Mouse (Mus musculus): ENCODE data around the gene Nell1.

Gene Nell1

DNA sequence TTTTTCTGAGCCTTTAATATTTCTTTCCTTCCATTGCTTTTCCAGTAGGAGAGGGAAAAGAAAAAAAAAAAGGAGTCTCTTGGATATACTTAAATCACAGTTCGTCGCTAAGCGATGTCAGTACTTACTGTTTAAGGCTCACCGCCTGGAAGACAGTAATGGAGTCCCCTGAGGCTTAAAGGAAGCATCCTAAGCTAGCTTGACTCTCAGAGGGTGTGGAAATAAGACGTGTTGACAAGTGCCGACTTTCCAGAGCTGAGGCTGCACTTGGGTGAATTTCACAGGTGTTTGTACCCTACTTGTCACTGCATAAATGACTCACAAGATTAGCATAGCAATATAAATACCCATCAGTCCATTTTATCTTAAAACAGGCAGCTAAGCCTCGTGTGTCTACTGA is 599.2 kb downstream of the Nell1 start:
- WGBS, result 53% methylated on average over 7 of the region's 7 CpGs

DNA sequence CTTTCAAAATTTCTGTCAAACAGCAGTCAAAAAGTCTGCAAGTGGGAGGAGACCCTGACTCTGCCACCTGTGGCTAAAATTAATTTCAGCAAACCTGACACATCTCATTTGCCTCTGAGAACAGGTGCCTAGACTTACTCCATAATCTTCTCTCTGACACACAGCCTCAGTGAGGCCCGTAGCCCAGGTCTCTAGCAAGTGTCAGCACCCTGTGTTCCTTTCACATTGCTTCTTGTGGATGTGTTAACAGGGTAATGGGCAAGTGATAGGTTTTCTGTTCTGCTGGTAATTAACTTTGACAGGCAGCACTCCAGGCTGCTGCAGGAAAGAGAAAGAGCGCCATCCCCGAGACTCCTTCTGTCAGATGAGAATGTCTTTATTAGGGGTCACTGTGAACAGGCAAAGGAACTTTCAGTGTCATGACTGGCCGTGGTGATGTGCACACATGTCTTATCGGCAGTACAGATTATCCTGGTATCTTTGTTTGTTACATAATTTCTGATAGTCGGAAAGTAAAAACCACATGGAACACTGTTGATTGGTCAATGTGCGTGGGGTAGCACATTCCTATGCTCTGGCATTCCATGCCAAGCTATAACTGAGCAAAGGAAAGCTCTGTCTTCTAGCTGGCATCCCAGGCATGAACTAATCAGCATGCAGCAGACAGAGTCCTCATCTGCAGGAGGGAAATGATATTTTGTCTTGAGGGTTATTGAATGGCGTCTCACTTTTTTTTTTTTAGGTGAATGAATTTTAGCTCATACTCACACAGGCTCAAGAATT is 614.2 kb downstream of the Nell1 start:
- WGBS, result 81% methylated on average over 8 of the region's 8 CpGs

DNA sequence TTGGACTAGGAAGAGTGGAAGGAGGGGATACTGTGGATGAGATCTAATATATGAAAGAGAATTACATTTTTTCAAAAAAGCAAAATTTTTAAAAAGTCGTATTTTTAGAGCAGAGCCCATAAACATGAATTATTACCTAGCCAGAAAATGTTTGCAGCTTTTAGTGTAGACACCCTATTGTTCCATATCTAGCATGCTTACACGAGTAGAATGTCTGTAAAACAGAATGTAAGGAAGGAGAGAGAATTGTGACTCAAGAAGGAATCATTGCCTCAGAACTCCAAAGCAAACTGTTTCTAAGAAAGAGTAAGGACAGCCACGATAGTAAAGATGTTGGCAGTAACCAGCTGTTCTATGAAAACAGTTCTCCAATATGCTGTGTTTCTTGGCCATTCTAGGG is 624.2 kb downstream of the Nell1 start, which contains the start of gene 4933405O20Rik:
Gene 4933405O20Rik, plus strand, starts transcription at position 301 of the 400 bp plus-strand sequence.
- 66% methylated on average over 3 of the region's 3 CpGs for WGBS

DNA sequence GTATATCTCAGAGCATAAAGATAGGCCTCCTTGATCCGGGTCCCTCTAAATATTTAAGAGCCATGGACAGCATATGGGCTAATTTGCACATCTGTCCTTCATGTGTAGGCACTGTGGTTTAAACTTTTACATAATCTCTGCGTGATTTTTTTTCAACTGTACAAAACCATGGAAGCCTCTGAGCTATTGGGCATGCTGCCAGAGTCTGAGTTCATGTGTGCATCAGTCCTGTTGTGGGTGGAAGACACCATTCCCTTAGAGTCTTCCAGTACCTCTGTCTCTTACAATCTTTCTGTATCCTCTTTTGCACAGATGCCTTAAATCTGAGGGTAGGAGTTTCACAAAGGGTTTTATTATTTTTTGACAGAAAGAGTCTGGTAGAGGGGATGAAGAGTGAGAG is 639.4 kb downstream of the Nell1 start:
- 41% methylated on average over 2 of the region's 2 CpGs for WGBS

DNA sequence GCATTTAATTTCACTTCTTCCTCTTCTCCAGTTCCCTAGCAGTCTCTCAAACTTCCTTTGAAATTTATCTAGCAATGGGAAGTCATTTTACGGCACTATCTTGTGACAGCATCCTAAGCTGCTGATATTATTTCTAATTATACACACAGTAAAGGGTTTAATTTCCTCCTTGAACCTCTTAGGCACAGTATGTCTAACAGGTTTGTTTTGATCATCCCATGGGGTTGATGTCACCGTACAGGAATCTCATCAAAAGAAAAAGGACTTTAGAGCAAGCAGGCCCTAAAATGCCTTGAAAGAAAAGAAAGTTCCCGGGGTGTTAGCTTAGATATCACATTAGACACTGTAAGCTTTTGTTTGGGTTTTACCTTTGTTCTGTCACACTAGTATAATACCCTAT is 654.5 kb downstream of the Nell1 start:
- 66% methylated on average over 3 of the region's 3 CpGs for WGBS

DNA sequence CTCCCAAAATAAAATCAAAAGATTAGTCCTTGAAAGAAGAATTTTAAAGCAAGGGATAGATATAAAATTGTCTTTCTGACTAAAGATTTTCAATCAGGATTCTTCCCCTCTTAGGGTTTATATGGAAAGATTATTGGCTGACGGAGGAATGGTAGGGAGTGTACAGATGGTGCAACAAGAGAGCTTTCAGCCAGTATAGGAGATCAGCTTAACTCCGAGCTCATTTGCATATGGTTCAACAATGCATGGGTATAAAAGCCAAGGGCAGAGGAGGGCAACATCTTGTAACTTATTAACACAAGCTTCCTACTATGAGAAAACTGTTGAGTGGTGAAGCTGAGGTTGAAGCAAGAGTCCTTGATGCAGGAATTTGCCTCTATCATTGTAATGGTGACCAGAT is 658.5 kb downstream of the Nell1 start:
- WGBS, result 71% methylated on average over 2 of the region's 2 CpGs

DNA sequence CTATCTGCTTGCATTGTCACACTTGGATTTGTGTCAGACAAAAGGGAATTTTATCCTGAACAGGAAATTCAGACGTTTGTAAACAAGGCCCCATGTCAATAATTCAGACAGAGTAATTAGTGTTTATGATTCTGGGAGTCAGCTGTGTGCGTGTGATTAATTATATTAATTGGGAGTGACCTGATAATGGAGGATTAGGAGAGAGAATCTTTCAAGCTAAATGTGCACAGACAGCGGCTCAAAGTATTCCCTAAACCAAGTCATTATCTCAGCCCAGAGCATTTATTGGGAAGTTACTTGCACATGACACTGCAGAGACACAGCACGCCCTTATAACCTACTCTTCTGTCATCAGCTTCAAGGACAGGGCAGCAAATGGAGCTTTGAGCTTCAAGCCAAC is 697.6 kb downstream of the Nell1 start:
- WGBS, result 63% methylated on average over 4 of the region's 4 CpGs

DNA sequence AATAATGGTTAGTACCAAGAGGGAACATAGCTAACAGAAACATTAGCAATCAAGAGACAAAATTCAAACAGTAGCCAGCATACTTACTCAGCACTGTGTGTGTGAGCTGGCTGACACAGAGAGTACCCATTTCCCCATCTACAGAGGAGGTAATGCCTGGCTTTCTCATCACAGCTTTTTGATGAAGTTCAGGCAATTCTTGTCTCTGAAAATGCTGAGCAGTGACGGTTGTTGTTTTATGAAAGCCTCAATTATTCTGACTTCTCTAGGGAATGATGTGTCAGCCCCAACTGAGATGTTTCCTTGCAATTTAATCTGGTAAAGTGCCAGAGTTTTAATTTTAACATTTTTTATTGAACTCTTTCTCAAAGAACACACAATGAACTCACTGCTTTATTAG is 700.8 kb downstream of the Nell1 start:
- WGBS, result 45% methylated on average over 1 of the region's 1 CpGs

DNA sequence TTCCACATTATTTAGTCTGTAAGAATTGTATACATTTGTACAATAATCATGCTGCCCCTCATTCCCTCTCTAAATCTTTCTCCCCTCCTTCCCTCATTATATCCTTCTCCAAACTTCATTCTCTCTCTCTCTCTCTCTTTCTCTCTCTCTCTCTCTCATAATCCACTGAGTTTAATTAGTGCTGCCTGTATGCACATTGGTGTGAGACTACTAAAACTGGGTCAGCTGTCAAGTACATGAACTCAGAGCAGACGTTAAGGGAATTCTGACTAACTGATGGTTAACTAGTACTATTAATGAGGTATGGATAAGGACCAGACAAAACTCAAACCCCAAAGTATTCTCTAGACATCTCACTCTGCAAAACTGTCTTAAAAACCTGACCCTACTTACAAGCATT is 702.8 kb downstream of the Nell1 start:
- WGBS, result 57% methylated on average over 1 of the region's 1 CpGs

DNA sequence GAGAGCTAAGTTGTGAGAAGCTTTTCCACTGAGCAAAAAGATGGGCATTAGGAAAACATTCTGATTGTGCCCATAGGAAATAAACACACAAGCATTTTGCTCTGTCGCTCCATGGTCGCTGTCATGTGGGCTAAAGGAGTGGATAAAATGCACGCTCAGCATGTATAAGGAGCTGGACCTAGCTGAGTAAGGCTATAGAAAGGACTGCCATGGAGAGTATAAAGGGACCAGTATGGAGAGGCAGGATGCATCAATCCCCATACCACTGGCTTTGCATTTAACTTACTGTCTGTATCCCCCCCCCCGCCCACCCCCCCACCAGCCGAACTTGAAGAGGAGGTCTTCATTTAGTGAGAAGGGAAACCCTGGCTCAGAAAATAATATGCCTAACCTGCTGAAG is 711.7 kb downstream of the Nell1 start:
- 82% methylated on average over 5 of the region's 5 CpGs for WGBS

DNA sequence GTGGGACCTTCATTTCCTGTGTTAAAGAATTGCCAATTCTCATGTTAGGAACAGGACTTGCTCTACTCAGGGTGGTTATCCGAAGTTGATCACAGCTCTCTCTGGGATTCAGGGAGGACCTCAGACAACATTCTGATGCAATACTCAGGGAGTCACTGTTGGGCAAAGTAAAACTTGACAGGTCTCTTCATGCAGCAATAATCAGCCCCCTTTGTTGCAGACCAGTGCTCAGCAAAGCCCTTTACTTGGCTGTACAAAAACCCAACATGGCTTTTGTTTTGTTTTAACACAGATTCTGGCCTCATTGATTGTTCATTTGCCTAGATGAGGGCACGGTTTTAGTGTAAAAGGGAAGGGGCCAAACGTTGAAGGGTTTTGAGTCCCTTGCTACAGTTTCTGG is 750.5 kb downstream of the Nell1 start:
- 53% methylated on average over 3 of the region's 3 CpGs for WGBS

DNA sequence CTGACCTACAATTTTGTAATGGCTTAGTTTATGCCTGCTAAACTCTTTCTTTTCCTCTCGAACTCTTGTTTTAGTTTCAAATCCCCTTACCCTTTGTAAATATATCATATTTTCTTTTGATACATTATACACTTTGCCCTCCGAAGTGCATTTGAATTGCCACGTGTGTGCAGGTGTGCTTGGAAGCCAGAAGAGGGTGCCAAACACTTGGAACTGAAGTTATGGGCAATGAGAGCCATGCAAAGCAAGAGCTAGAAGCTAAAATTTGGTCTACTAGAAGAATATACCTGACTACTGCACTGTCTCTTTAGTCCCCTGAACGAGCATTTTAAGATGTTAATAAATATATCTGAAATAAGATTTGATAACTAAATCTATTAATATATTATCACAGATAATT is 756.3 kb downstream of the Nell1 start:
- WGBS, result 60% methylated on average over 4 of the region's 4 CpGs

DNA sequence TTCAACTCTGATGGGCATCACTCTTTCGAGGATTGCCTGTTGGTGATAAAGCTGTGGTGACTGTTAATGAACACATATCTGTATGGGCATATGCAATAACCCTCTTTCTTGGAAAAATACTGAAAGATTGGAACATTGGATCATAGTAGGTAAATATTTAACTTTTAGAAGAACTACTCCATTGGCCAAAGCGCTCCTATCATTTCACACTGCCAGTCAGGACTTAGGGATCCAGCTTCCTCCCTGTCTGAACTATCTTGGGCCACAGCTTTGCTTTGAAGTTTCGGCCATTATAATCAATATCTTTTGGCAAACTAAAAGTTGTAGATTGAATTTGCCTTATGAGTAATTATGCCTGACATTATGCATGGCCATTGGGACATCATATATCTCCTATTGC is 780.9 kb downstream of the Nell1 start:
- WGBS, result 87% methylated on average over 3 of the region's 3 CpGs

DNA sequence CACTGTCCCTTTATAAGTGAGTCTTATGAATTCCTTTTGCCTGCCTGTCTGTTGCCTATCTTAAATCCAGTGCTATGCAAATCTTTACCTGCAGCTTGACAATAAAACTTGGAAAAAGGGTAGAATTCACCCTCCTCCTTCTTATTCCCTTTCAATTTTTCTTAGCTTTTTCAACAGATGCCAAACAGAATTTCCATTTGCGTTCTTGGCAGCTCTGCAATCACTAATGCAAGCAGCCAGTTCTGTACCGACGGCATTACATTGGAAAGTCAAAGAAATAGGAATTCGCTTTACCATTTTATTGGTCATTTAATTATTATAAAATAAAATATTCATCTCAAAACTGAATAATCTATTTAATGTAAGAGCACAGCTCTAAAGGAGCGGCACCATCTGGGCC is 781.7 kb downstream of the Nell1 start:
- 54% methylated on average over 5 of the region's 5 CpGs for WGBS

DNA sequence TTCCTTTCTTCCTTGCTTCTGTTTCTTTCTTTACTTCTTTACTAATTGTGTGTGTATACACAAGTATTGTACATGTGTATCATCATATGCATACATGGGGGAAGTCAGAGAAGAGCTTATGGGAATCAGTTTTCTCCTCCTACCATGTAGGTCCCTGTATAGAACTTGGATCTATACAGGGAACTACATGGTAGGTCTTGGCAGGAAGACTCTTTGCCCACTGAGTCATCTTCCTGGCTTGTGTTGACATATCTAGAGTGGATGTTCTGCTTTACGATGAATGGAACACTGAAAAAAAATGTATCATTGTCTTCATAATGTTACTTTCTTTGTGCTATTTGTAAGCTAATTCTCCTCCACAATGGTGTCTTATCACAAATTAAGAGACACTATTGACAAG is 806.4 kb downstream of the Nell1 start:
- WGBS, result 58% methylated on average over 1 of the region's 1 CpGs

DNA sequence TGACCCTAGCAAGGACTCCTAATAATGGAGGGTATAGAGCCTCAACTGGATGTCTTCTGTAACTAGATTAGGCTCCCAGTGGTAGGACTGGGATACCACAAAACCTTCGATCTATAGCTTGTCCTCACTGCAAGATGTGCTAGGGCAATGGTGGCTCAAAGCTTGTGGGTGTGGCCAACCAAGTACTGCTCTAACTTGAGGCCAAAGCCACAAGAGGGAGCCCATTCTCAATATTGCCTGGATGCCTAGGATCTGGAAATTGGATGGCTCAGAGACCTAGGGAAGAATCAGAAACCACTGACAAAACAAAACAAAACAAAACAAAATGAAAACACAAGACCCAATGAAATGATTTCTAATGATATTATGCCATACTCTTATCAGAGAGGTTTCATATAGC is 809.0 kb downstream of the Nell1 start:
- WGBS, result 83% methylated on average over 1 of the region's 1 CpGs

DNA sequence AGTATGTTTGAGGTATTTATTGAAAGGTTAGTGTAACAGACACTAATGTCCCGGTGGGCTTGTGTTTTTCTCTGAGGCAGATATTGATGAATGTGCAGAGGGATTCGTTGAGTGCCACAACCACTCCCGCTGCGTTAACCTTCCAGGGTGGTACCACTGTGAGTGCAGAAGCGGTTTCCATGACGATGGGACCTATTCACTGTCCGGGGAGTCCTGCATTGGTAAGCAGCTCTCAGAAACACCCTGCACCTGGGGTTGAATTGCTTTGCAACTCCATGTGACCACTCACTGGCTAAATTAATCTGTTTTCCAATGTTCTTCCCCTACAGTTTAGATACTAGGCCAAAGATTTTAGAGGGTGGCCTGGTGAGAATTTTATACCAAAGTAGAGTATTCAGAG is 851.5 kb downstream of the Nell1 start:
- WGBS, result 55% methylated on average over 7 of the region's 7 CpGs

DNA sequence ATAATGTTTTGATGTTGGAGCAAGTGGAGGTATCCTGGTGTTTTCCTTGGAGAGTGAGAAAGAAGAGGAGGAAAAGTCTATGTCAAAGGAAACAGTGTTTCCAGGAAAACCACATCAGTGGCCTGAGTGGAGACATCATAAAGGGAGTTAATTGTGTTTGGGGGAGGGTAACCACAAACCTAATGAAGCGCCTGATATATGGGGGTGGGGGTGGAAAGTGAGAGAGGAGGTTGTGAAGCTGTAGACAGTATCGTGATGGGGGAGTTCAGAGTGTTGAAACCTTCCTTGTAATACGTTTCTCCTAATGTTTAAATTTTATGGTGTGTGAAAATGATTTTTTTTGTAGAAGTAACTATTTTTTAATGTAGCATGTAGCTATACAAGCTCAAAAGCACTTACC is 858.1 kb downstream of the Nell1 start:
- 53% methylated on average over 3 of the region's 3 CpGs for whole genome bisulfite sequencing

DNA sequence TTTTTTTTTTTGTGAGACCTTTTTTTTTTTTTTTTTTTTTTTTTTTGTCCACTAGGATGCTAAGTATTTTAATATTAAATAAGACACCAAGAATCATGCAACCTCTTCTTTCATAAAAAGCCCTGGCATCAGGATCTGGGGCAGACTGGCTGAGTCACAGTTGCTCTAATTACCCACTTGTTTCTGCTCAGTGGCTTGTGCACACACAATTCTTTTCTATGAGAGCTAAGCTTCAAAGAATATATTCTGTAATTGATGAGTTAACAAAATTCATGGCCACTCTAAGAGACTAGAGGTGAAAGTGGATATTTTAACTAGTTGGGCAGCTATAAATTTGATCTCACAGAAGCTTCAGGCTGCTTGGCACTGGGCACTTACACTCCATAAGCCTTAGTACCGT is 873.3 kb downstream of the Nell1 start:
- 67% methylated on average over 1 of the region's 1 CpGs for WGBS

DNA sequence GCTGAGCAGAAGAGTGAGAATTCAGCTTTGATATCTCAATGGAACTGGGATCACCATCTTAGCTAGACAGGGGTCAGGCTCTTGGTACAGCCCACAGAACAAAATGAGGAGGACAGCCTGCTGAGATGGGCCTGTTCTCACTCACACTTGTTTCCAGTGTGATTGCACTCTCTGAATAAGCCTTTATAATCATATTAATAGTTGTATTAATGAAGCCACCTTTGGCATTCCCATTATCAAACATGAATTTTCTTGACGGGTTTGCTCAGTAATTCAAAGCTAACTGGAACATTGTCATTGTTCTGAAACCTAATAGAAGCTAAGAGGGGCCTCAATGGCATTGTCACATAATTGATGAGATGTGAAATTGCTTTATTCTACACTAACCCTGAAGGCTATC is 875.6 kb downstream of the Nell1 start:
- 53% methylated on average over 1 of the region's 1 CpGs for WGBS

DNA sequence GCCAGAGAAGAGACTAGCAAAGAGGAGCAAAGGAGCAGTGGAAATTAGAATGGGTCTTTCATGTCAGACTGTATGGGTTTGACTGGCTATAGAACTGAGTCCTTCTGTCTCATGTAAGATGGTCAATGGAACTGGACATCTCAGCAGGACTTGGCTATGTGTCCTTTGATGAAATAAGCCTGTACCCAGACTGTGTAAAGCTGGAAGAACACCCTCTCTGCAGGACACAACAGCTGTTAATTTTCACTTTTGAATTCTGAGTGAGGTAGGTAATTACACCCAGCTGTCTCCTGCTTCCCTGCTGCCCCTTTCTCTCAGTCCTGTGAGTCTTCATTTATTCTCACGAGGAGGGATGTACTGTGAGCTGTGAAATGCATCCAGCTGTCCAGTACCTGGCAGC is 895.5 kb downstream of the Nell1 start:
- 34% methylated on average over 1 of the region's 1 CpGs for WGBS

DNA sequence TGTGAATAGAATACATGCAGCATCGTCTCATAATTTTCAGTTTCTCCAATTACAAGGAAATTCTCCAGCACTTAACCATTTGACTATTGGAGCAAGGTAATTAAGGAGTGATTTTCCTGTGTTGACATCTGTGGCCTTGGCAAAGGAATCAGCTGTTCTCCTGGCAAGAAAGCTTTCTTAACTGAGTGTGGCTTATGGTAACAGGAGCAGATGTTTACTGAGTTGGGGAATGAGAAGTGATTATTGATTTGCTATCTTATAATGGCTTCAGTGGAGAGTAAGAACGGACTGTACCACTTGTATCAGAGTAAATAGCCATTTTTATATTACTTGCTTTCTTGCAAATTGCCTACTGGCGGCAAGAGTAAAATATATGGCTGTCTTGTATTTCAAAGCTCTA is 913.0 kb downstream of the Nell1 start:
- 78% methylated on average over 3 of the region's 3 CpGs for WGBS

DNA sequence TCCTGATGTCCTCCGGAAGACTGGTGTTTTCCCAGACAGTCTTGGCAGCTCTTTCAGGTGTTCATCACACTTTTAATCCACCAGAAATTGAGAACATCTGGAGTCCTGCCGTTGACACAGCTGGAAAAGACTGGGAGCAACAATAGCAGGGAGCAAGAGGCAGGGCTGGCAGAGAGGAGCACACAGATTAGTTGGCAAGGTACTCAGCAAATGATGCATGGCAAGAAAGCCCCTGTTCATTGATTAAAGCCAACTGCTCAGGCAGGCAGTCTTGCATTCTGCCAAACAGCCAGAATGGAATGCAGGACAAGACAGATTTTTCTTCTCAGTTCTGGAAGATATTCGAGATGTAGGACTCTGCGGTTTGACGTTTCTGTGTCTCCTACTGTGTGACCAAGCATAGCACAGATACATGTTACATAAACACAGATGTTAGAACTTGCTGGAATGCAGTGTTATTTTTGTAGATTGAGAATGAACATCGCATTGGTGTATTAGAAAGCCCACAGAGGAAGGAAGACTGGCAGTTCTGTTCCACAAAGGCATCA is 925.0 kb downstream of the Nell1 start:
- WGBS, result 37% methylated on average over 6 of the region's 6 CpGs

Measured in cerebral cortex, adult 2 months (tissue).